Mouse (Mus musculus): ENCODE measurements around the gene Cdk6.

DNA sequence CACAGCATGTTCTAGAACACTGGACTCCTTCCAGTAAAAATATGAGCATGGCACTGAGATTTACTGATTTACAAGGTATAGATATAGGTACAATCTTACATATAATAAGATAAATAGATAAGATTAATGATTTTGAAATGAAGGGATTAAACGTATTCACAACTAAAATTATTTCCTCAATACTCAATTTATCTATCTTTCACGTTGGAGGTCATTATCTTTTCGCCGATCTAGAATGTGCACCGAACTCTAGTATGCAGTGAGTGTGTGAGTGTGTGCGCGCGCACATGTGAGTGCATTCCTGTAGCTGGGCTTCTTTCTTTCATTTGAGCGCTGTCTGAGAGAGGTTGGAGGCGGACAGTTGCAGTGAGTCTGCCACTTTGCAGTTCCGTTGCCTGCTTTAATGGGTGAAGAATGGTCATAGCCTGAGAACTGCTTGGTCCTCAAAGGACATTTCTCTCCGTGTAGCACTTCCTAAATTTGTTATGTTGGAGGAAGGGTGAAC is 13.8 kb downstream of the Cdk6 start:
- TF ChIP-seq TCF12 (IDR thresholded peaks at IDR 0.05; ENCODE audit: low read depth, low read length): no peak
- no peak for TF ChIP-seq CTCF (IDR thresholded peaks at IDR 0.05 in 2 of 3, conservative IDR thresholded peaks at IDR 0.05 in 1 of 3; ENCODE audit: control insufficient read depth in 1 of 3, insufficient read depth in 1 of 3, low read depth in 2 of 3, low read length in 3 of 3, poor library complexity in 1 of 3, severe bottlenecking in 1 of 3)
- TF ChIP-seq MAX (IDR thresholded peaks at IDR 0.05; ENCODE audit: low read length): 0 out of 2 replicates have a peak, but pooled peaks have one; percentile 0
- TF ChIP-seq HCFC1 (IDR thresholded peaks at IDR 0.05; ENCODE audit: low read depth, low read length): no peak
- no peak for TF ChIP-seq ZNF384 (IDR thresholded peaks at IDR 0.05; ENCODE audit: low read depth, low read length)
